Mouse (Mus musculus) gastrocnemius, postnatal 25 days (tissue): ENCODE measurements around the gene Slc2a4. TPM values are rescaled to one million over a fixed set of nuclear protein-coding genes. Genes with fewer than 3 reads are reported as not detected.
A peak's percentile ranks its signal among the peaks of the same experiment; 100 is the strongest.
"Not testable (repeated sequence)": the region's sequence is repeated elsewhere in the genome, so short reads cannot be mapped to it uniquely, and the experiment has no call there.

ENCODE experiments used
- DNase-seq: peaks from one replicate; pipeline ENCODE4 v3.0.0; 2022
- total RNA-seq, 2 experiments: library from RNA; stranded (reverse); gene quantifications; 1 replicate in 1 of 2; 2 replicates in 1 of 2; pipeline ENCODE4 v1.2.3; 2021

Gene Slc2a4
- total RNA-seq, 2 experiments from 2014 or later = 306 to 340 TPM

DNA sequence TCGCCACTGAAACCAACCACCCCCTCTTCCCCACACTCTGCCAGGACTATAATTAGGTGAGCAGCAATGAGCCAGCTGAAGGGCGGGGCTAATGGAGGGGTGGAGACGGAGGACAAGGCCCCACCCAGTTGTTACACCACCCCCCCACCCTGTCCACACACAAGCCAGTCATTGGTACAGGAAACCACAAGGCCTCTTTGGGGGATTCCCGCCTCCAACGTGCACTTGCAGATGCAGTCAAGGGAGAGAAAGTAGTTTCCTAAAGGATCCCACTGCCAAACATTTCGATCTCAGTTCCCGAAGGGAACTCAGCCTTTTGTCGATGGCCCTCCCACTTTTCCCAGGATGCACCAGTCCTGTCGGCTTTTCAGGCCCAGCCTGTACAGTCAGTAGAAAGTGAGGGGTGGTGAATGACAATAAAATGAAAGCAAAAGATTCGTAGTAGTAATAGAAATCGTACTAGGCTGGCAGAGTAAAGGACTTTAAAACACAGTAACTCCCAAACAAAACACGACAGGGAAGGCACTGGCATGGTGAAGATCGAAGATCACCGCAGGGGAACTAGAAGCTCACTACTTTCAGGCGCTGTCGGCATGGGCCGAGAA, 28.2 kb downstream of the Slc2a4 start:
- peak; percentile 85 for DNase-seq

DNA sequence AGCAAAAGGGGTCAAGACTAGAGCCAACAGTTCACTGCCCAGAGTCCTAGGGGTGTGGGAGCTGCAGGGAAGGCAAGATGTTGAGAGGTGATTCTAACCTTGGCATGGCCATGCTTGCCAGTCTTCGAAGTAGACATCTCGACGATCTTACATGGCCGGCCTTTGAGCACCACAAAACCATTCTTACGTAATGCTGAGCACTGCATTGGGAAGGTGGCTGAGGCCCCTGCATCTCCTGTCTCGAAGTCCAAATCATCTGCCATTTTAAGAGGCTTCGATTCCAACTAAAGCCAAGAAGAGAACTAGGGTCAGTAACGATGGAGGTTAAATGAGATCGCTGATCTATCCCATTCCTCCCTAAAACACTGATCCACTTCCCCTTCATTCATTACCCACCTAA, 28.9 kb downstream of the Slc2a4 start:
- no peak for DNase-seq

DNA sequence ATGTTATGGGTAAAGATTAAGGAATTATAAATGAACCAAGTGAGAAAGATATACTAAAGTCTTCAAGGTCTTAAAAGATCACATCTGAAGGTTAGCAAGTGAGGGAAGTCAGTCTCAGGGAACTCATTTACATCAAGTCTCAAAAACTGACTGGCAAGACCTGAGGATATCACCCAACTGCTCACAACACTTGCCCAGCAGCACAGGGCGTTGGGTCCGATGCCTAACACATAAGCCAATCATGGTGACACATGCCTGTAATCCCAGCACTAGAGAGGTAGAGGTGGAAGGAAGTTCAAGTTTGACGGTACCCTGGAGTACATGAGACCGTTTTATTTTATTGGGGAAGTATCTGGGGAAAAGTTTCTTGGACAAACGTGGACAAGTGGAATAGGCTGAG, 29.9 kb downstream of the Slc2a4 start:
- DNase-seq = no peak

DNA sequence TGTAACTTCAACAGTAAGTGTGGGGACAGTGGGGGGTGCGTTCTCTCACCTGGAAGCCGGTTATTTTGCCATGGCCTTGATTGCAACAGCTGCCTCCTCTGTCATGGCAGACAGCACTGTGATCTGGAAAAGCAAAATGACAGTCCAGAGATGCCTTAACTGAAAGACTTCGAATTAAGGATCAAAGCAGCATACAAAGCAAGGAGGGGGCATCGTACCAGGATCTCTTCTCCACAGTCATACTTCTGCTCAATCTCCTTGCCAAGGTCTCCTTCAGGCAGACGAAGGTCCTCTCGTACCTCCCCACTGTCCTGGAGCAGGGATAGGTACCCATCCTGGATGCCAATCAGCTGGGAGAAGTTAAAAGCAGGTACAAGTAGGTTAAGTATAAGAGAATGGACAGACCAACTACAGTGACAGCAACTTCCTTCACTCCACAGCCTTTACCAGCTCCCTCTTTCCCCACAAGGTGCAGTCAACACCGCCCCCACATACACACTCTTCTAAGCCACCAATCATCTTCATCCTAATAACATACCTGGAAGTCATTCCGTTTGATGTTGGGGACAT, 30.5 kb downstream of the Slc2a4 start:
- peak; percentile 3 for DNase-seq

DNA sequence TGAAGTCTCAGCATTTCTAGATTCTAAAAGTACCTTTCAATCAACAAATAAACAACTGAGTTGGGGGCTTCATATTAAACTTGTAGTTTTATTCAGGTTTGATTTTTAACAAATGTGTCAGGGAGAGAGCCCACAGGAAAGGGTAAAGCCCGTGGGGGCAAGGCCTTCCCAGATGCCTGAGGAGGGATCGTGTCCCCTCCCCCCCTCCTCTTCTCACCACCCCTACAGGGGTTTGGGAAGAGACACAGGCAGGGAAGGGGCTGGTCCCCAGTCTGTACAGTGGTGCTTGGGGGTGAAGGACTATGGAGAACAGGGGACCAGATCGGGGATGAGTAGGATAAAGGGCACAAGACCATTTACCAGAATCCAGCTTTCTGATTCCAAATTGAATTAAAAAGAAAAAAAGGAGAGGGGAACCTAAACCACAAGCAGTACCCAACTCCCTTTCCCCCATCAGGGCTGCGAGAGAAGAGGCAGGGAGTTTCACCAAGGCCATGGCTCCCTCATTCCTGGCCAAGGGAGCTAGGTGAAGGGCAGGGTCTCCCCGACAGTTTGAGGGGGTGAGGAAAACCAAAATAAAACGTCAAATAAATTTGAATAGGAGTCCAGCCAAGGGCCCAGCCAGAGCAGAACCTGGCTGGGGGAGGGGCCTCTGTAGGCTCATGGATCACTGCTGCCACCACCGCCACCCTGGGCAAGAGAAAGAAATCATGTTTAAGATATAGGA, 31.2 kb downstream of the Slc2a4 start:
- not testable (repeated sequence) for DNase-seq

DNA sequence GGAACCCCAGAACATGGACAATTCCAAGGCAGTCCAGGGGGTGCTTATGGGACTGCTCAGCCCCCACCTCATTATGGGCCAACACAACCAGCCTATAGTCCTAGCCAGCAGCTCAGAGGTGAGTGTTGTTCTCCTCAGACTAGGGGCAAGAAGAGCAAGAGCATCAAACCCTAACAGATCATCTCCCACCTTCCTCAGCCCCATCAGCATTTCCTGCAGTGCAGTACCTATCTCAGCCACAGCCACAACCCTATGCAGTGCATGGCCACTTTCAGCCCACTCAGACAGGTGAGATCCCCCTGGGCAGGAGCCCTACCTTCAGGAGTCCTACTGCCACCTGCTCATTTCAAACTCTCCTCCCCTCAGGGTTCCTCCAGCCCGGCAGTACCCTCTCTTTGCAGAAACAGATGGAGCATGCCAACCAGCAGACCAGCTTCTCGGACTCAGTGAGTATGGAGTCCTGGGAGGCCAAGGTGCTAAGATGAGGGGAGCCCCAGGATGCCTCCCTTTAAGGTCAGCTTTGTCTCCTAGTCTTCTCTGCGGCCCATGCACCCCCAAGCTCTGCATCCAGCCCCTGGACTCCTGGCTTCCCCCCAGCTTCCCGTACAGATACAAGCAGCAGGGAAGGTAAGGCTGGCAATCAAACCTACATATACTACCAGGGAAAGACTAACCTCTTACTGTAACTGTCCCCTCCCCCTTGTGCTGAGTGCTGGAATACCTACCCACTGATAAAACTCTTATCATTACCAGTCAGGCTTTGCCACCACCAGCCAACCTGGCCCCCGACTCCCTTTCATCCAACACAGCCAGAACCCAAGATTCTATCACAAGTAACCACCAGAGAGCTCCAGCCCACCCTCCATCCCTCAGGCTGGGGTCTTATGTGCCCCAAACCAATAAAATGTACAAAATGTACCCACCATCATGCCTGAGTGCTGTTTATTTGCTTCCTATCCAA, 32.0 kb downstream of the Slc2a4 start:
- DNase-seq = no peak

DNA sequence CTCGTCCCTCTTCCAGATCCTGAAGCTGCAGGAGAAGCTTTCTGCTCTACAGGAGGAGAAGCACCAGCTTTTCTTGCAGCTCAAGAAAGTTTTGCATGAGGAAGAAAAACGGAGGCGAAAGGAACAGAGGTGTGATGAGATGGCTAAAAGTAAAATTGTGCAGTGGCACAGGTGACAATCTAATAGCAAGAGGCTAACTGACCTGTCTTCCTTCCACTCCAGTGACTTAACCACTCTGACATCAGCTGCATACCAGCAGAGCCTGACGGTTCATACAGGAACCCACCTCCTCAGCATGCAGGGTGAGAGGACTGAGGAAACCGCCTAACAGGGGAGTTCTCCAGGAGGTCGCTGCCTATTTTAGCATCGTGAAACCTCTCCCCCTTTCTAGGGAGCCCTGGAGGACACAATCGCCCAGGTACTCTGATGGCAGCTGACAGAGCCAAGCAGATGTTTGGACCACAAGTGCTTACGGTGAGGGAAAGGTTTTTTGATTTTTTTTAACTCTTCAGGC, 33.0 kb downstream of the Slc2a4 start:
- no peak for DNase-seq

DNA sequence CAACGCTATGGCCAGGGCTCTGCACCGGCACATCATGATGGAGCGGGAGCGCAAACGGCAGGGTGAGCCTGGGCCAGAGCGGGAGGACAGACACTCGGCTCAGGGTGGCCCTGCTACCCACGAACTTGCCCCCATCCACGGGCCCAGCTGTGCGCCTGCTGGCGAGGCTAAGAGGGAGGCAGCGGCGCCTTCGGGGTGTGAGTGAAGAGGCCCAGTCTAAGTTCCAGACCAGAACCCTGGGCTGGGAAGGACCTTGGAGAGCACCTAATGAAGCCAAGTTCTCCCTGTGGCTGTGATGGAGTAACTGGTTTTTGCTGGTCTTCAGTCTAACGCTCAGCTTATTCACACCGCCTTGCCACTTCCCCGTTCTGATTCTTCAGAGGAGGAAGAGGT, 33.6 kb downstream of the Slc2a4 start:
- no peak for DNase-seq

DNA sequence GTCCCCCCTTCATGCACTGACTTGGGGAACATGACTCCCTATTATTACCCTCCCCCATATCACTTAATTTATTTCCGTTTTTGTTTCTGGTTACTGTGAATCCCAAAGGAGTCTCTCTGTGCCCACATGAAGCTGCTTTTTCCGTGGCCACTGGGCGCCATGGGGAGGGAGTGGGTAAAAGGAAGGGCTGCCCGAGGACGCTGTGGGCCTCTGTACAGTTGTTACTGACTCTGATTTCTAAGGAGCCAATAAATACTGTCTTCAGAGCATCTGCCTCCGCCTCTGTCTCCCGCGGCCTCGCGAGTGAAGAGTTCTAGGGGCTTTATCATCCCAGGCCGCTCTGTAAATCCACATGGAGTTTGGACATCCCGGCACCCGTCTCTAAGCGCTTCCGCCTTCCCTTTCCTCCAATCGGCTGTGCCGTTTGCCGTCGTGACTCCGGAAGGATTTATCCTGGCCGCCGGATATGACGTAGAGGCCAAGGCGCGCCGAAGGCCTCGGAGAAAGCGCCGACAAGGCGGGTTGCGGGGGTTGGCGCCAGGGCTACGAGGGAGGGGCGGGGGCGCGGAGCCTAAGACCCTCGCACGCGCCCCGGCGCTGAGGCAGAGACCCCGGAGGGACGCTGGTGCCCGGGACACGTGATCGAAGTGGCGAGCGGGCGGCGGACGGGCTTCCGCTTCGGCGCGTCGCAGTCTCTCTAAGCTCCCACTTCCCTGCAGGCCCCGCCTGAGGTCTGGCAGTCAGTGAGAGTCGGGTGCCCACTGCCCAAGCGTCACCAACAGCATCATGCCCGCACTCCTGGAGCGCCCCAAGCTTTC, 34.2 kb downstream of the Slc2a4 start, which contains the start of gene Gps2:
Gene Gps2 (plus strand): TSS at position 335 of the 818 bp plus-strand sequence.
- peak; percentile 88 for DNase-seq

DNA sequence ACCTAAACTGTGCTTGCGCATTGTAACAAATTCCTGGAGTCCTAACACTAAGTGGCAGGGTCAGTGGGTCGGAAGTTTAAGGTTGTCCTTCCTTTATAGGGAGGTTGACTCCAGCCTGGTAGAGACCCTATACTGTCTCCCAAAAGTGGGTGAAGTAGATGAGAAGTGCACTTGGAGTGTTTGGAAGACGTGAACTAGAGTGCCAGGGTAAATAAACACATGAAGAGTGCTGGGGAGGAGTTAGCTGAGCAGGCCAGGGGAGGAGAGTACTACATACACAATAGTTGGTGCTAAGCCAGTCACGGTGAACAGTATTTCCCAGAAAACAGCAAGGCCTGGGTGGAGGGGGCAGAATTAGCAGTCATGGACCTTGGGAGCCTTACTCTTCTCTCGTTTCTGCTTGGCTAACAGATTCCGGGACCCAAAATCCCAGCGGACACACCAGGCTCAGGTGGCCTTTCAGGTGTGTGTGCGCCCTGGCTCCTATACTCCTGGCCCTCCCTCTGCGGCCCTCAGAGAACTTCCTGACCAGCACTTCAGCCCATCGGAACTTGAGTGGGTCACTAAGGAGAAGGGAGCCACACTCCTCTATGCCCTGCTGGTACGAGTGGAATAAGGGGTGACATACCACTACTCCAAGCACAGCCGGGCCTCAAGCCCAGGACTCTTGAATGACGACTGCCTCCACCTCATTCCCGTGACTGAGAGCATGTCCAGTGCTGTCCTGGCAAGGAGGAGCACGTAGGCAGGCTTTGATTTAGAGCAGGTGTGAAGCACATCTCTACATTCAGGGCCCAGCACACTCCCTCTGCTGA, 35.1 kb downstream of the Slc2a4 start:
- DNase-seq = no peak

DNA sequence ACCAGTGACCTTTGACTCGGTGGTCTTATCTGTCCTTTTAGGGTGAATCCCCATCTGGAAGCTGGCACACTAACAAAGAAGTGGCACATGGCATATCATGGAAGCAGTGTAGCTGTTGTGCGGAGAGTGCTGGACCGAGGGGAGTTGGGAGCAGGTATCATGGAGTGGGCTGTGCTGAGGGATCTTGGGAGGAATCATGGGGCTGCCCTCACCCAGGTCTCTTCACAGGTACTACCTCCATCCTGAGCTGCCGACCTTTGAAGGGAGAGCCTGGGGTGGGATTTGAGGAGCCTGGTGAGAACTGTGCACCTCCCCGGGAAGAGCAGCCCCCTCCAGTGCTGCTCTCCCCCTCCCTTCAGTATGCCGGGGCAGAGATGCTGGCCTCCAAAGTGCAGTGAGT, 36.3 kb downstream of the Slc2a4 start:
- no peak for DNase-seq

DNA sequence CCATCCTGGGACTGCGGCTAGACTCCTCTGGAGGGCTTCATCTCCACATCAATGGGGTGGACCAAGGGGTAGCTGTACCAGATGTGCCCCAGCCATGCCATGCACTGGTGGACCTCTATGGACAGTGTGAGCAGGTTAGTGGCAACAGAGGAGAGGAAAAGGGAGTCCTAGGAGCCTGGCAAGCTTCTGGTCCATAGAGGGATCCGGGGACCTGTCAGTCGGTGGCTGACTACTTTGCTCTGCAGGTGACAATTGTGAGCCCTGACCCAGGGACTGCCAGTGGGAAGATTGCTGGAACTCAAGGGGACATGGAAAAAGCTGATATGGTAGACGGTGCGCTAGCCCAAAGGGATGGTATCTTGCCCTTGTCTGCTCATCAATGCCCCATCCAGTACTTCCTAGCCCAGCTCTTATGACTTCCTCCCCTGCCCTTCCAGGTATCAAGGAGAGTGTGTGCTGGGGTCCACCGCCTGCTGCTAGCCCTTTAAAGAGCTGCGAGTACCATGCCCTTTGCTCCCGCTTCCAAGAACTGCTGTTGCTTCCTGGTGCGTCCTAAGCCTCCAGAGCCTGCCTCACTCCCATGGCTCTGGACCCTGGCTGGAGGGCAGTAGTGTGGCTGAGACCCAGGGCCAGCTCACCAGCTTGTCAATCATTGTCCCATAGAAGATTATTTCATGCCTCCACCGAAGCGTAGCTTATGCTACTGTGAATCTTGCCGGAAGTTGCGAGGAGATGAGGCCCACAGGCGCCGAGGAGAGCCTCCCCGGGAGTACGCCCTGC, 37.0 kb downstream of the Slc2a4 start:
- no peak for DNase-seq

DNA sequence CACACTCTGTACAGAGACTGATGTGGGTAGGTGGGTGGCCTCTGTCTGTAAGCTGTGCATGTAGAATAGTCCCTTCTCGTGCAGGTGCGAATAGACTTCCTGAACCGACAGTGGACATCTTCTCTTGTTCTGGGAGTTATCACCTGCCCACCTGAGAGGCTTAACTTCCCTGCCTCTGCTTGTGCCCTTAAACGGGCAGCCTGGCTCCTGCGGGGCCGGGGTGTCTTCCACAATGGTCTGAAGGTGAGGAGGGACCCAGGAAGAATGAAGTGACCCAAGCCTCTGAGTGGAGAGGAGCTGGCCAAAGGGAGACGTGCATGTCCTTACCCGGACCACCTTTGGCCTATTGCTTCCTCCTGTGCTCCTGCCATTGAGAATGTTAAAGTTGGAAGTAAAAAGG, 37.8 kb downstream of the Slc2a4 start:
- no peak for DNase-seq

DNA sequence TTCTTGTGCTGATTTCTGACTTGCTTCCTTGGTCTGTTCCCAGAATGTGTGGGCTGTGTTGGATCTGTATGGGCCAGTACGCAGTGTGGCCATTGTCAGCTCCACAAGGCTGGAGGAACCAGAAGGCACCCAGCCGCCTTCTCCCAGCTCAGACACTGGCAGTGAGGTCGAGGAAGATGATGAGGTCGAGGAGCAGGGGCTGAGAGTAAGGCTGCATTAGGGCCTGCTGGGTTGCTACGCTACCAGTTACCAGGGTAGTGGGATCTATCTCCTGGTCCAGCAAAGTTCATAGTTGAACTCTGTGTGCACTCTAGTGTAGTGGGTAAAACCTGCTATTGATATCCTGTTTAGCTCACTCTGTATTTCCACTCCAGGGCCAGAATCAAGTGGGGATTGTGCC, 38.8 kb downstream of the Slc2a4 start:
- no peak for DNase-seq

DNA sequence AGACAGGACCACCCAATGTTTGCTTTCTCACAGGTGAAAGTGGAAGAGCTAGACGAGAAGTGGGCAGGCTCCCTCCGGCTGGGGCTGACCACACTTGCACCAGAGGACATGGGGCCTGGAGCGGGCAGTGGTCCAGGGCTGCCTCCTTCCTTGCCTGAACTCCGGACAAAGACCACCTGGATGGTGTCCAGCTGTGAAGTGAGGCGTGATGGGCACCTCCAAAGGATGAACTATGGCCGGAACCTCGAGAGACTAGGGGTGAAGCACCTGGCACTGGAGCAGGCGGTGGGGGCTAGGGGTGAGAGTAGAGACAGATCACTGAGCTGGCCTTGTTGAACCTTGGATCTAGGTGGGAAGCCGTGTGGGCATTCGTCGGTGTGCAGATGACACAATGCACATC, 39.3 kb downstream of the Slc2a4 start:
- DNase-seq = no peak

DNA sequence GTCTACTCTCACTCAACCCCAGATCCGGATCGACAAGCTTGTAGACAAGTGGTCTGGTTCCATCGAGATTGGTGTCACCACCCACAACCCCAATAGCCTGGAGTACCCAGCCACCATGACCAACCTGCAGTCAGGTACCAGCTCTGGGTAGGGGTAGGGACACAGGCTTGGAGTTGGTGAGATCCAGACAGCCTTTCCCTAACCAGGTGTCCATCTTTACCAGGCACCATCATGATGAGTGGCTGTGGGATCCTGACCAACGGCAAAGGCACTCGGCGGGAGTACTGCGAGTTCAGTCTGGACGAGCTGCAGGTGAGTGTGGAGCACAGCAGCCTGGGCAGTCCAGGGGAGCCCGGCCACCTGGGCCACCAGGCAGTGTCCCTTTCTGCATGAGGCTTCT, 43.7 kb downstream of the Slc2a4 start:
- DNase-seq = no peak

DNA sequence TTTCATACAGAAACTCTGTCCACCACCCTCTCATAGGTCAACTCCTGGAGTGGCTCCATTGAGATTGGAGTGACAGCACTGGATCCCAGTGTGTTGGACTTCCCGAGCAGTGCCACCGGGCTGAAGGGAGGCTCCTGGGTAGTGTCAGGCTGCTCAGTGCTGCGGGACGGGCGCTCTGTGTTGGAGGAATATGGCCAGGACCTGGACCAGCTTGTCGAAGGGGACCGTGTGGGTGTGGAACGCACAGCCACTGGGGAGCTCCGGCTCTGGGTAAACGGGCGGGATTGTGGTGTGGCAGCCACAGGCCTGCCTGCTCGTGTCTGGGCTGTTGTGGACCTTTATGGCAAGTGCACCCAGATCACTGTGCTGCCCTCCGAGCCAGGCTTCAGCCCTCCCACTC, 45.0 kb downstream of the Slc2a4 start:
- no peak for DNase-seq

DNA sequence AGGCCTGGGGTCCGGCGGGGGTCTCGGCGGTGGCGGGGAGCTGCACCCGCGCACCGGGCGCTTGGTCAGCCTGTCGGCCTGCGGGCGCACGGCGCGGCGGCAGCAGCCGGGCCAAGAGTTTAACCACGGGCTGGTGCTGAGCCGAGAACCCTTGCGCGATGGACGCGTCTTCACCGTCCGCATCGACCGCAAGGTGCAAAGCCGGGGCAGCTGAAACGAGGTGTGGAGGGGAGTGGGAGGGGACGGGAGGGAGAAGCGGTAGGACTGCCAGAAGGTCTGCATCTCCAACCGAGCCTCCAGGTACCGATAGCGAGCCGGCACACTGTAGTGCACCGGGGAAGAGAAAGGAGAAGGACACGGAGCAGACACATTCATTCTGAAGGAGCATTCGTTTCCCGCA, 46.0 kb downstream of the Slc2a4 start:
- DNase-seq = no peak

DNA sequence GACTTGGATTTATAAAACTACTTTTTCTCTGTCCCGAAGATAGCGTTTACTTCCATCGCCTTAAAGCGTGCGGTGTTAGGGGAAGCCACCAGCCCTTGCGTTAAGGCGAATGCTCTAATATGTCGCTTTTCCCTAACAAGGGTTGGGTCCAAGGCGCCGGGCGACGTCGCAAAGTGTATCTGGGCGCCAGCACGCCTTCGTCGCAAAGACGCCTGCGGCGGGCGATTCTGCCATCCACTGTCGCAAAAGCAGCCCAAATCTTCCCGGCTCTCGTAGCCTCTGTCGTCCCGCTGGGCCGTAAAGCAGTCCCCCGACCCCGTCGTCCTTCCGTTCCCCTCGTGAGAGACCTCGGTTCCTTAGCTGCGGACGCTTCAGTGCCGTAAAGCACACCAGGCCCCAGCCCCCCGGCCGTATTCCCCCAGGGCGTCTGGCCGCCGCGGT, 46.6 kb downstream of the Slc2a4 start:
- peak; percentile 98 for DNase-seq
